Mouse (Mus musculus) ES-E14 (cell line): ENCODE measurements at regions not wholly inside any gene's neighbourhood (a gene's known extent, or its start where the extent isn't known, plus 50 kb on each side); places are given as distances from the start of the nearest gene placed in this dataset.

Source experiments
- DNase-seq: peaks from one replicate; pipeline ENCODE4 v3.0.0-alpha.2; 2013; ENCODE audit warnings: low read depth, low spot score
- H3K27ac ChIP-seq: 2 replicates; pipeline ENCODE4 v1.5.1; 2012; ENCODE audit warnings: low read depth, mild to moderate bottlenecking, low read length, moderate library complexity, mixed read lengths; ENCODE audit not compliant: poor library complexity, insufficient read depth, severe bottlenecking
- H3K36me3 ChIP-seq: 2 replicates; pipeline ENCODE4 v1.6.1; 2012; ENCODE audit warnings: mild to moderate bottlenecking, low read length, moderate library complexity, mixed read lengths; ENCODE audit not compliant: control insufficient read depth, poor library complexity, insufficient read depth, severe bottlenecking
- H3K4me1 ChIP-seq, 2 experiments: fragments of 150-350 bp in 1 of 2; sonication (generic) in 1 of 2; 2 replicates each; pipeline ENCODE4 v1.6.1; 2012; ENCODE audit warnings: low read length in 2 of 2, mild to moderate bottlenecking in 1 of 2, mixed read lengths in 1 of 2; ENCODE audit not compliant: control insufficient read depth in 2 of 2, insufficient read depth in 2 of 2, poor library complexity in 1 of 2
- H3K4me3 ChIP-seq, 2 experiments: fragments of 150-350 bp in 1 of 2; sonication (generic) in 1 of 2; 2 replicates each; pipeline ENCODE4 v1.5.1; 2012; ENCODE audit warnings: low read length in 2 of 2, low read depth in 1 of 2, mild to moderate bottlenecking in 1 of 2, mixed read lengths in 1 of 2; ENCODE audit not compliant: insufficient read depth in 1 of 2, poor library complexity in 1 of 2, severe bottlenecking in 1 of 2
- H3K9ac ChIP-seq: 2 replicates; pipeline ENCODE4 v1.6.1; 2012; ENCODE audit warnings: low read depth, mild to moderate bottlenecking, low read length, mixed read lengths; ENCODE audit not compliant: poor library complexity, insufficient read depth, severe bottlenecking
- H3K9me3 ChIP-seq: fragments of 150-350 bp; sonication (generic); 2 replicates; pipeline ENCODE4 v1.6.1; 2012; ENCODE audit warnings: low read depth, mild to moderate bottlenecking, low read length; ENCODE audit not compliant: control insufficient read depth, insufficient read depth
- CHD2 ChIP-seq: IDR thresholded peaks from 2 replicates; pipeline ENCODE4 v1.6.1; 2014; ENCODE audit warnings: mild to moderate bottlenecking, low read depth, low read length, inconsistent platforms
- HCFC1 ChIP-seq: IDR thresholded peaks from 2 replicates; pipeline ENCODE4 v1.6.1; 2012; ENCODE audit warnings: low read length, inconsistent platforms, borderline replicate concordance; ENCODE audit not compliant: insufficient read depth
- MAFK ChIP-seq: IDR thresholded peaks from 2 replicates; pipeline ENCODE4 v1.6.1; 2014; ENCODE audit warnings: mild to moderate bottlenecking, low read depth, low read length, inconsistent platforms; ENCODE audit not compliant: insufficient read depth
- ZC3H11A ChIP-seq: IDR thresholded peaks from 2 replicates; pipeline ENCODE4 v1.6.1; 2012; ENCODE audit warnings: low read depth, mild to moderate bottlenecking, inconsistent platforms, low read length, borderline replicate concordance
- ZNF384 ChIP-seq: IDR thresholded peaks from 2 replicates; pipeline ENCODE4 v1.6.1; 2012; ENCODE audit warnings: low read depth, low read length, inconsistent platforms
- in situ Hi-C, 2 experiments: fragments of 600-800 bp; cut with MboI; formaldehyde crosslinking; loops; one replicate each; pipeline ENCODE4 v1.15.1; 2025; ENCODE audit warnings: low sequenced_read_pairs in 2 of 2, inconsistent platforms in 1 of 2; ENCODE audit not compliant: unreplicated experiment in 2 of 2

GRCm38 (mm10) chr12:29395401-29395982, 132.7 kb upstream of the Myt1l start:
- Histone ChIP-seq H3K9me3 (no peaks in the 10 kb centered on the region), H3K9ac (no peak overlapping the region), H3K4me1 (no peaks in the 10 kb centered on the region), H3K4me3 (no peak overlapping the region), H3K36me3 (no peaks in the 10 kb centered on the region), H3K27ac (no peak overlapping the region)
- TF ChIP-seq HCFC1, result no peak
- TF ChIP-seq MAFK, result no peak
- no peak for TF ChIP-seq CHD2
- no peak for TF ChIP-seq ZNF384
- no peak for TF ChIP-seq ZC3H11A
- no peak for DNase-seq
- in situ Hi-C loops, result no loop called here

- Histone ChIP-seq H3K36me3 (no peaks in the 10 kb centered on the region), H3K9me3 (no peaks in the 10 kb centered on the region), H3K9ac (no peak overlapping the region), H3K4me3 (no peak overlapping the region), H3K27ac (no peak overlapping the region), H3K4me1 (no peaks in the 10 kb centered on the region)
- DNase-seq, result no peak
- in situ Hi-C loops, result no loop called here
- TF ChIP-seq ZNF384 (no peak), MAFK (no peak), CHD2 (no peak), HCFC1 (no peak), ZC3H11A (no peak)
Measured at GRCm38 (mm10) chr12:29404434-29404833, 123.8 kb upstream of the Myt1l start.

- TF ChIP-seq ZC3H11A (no peak), ZNF384 (no peak), MAFK (no peak), CHD2 (no peak), HCFC1 (no peak)
- no peak overlapping the region for H3K4me3 ChIP-seq
- no peak for DNase-seq
- H3K36me3 ChIP-seq, result no peaks in the 10 kb centered on the region
- H3K9me3 ChIP-seq, result no peaks in the 10 kb centered on the region
- no peak overlapping the region for H3K27ac ChIP-seq
- in situ Hi-C loops, result no loop called here
- H3K4me1 ChIP-seq, result no peaks in the 10 kb centered on the region
- no peak overlapping the region for H3K9ac ChIP-seq
Measured at GRCm38 (mm10) chr12:29409336-29410055, 118.7 kb upstream of the Myt1l start.

GRCm38 (mm10) chr12:29433936-29434335, 94.2 kb upstream of the Myt1l start:
- no peak overlapping the region for H3K4me3 ChIP-seq
- DNase-seq, result no peak
- no peak overlapping the region for H3K27ac ChIP-seq
- H3K9me3 ChIP-seq, result no peaks in the 10 kb centered on the region
- H3K9ac ChIP-seq, result no peak overlapping the region
- TF ChIP-seq CHD2, result no peak
- no peak for TF ChIP-seq HCFC1
- H3K4me1 ChIP-seq, result no peaks in the 10 kb centered on the region
- no peaks in the 10 kb centered on the region for H3K36me3 ChIP-seq
- in situ Hi-C loops, result no loop called here
